Mouse (Mus musculus) kidney, adult 11 months (tissue): ENCODE data around the gene Csnk1g1.

ENCODE experiments used
- DNase-seq: peaks from one replicate; pipeline ENCODE4 v3.0.0; 2022

Gene Csnk1g1

GRCm38 (mm10) chr9:66069583-66069982, 160.9 kb downstream of the Csnk1g1 start, which contains the start of gene Snx22:
TSS of gene Snx22 (minus strand) at chr9:66069719.
- DNase-seq, result peak; percentile 87

- no peak for DNase-seq
Observed at GRCm38 (mm10) chr9:66070151-66070550, 161.4 kb downstream of the Csnk1g1 start.

- no peak for DNase-seq
Observed at GRCm38 (mm10) chr9:66072754-66073153, 164.0 kb downstream of the Csnk1g1 start.

GRCm38 (mm10) chr9:66078072-66078471, 169.3 kb downstream of the Csnk1g1 start:
- DNase-seq, result no peak

- DNase-seq, result no peak
Observed at GRCm38 (mm10) chr9:66078493-66078892, 169.8 kb downstream of the Csnk1g1 start.

GRCm38 (mm10) chr9:66080804-66081459, 172.2 kb downstream of the Csnk1g1 start:
- DNase-seq, result no peak

- no peak for DNase-seq
Observed at GRCm38 (mm10) chr9:66081999-66082398, 173.3 kb downstream of the Csnk1g1 start.

- no peak for DNase-seq
Observed at GRCm38 (mm10) chr9:66084171-66084570, 175.4 kb downstream of the Csnk1g1 start.

- no peak for DNase-seq
Observed at GRCm38 (mm10) chr9:66087062-66087461, 178.3 kb downstream of the Csnk1g1 start.

- DNase-seq, result no peak
Observed at GRCm38 (mm10) chr9:66088411-66088810, 179.7 kb downstream of the Csnk1g1 start.

- DNase-seq, result no peak
Observed at GRCm38 (mm10) chr9:66090593-66091244, 182.0 kb downstream of the Csnk1g1 start.

- DNase-seq, result no peak
Observed at GRCm38 (mm10) chr9:66091327-66092231, 182.9 kb downstream of the Csnk1g1 start.

GRCm38 (mm10) chr9:66092664-66093063, 183.9 kb downstream of the Csnk1g1 start:
- DNase-seq, result no peak
